Mouse (Mus musculus) neural tube, embryonic 14.5 days (tissue): ENCODE data around the gene P2ry6. TPM values are rescaled to one million over a fixed set of nuclear protein-coding genes. Genes with fewer than 3 reads are reported as not detected.

ENCODE experiments used
- ATAC-seq: fragments of 200-750 bp; cut with Nextera tagmentation; 2 replicates; pipeline ENCODE4 v1.8.0; 2017; ENCODE audit warnings: low read depth, mild to moderate bottlenecking, moderate TSS enrichment, moderate library complexity
- H3K27ac ChIP-seq: fragments of 300-500 bp; sonication (generic); 2 replicates; pipeline ENCODE4 v1.5.1; 2014; ENCODE audit warnings: low read depth, mild to moderate bottlenecking, control low read depth, low read length, moderate library complexity, mixed read lengths
- H3K27me3 ChIP-seq: fragments of 300-500 bp; sonication (generic); 2 replicates; pipeline ENCODE4 v1.6.1; 2014; ENCODE audit warnings: low read length; ENCODE audit not compliant: control insufficient read depth, insufficient read depth
- H3K36me3 ChIP-seq: fragments of 300-500 bp; sonication (generic); 2 replicates; pipeline ENCODE4 v1.6.1; 2014; ENCODE audit warnings: low read length, mixed read lengths; ENCODE audit not compliant: control insufficient read depth, insufficient read depth
- H3K4me1 ChIP-seq: fragments of 300-500 bp; sonication (generic); 2 replicates; pipeline ENCODE4 v1.6.1; 2014; ENCODE audit warnings: low read length; ENCODE audit not compliant: control insufficient read depth, insufficient read depth
- H3K4me2 ChIP-seq: fragments of 300-500 bp; sonication (generic); 2 replicates; pipeline ENCODE4 v1.6.1; 2014; ENCODE audit warnings: mild to moderate bottlenecking, low read depth, low read length, control low read depth
- H3K4me3 ChIP-seq: fragments of 300-500 bp; sonication (generic); 2 replicates; pipeline ENCODE4 v1.5.1; 2014; ENCODE audit warnings: low read depth, low read length, control low read depth, mixed read lengths
- H3K9ac ChIP-seq: fragments of 300-500 bp; sonication (generic); replicated peaks from 2 replicates; pipeline ENCODE4 v1.6.1; 2014; ENCODE audit warnings: low read depth, mild to moderate bottlenecking, control low read depth, low read length, mixed read lengths
- H3K9me3 ChIP-seq: fragments of 300-500 bp; sonication (generic); 2 replicates; pipeline ENCODE4 v1.6.1; 2016; ENCODE audit warnings: low read length; ENCODE audit not compliant: control insufficient read depth
- WGBS: fragments of 180-500 bp; shearing (Covaris S2); extraction: QIAGEN DNeasy Blood & Tissue Kit; methylation state at CpG from one replicate; pipeline ENCODE4 v1.1.7; 2014; 5-methylcytosine and 5-hydroxymethylcytosine counted together
- polyA plus RNA-seq: library from polyadenylated mRNA; unstranded; fragments of >200 nt; fragmentation: Nextera tagmentation; extraction: Ambion mirVana; gene quantifications from 2 replicates; pipeline ENCODE4 v1.2.1, GENCODE M21; 2014

The P2ry6 gene
- polyA plus RNA-seq, 1 experiment from 2014 or later, result 1.6 TPM

DNA sequence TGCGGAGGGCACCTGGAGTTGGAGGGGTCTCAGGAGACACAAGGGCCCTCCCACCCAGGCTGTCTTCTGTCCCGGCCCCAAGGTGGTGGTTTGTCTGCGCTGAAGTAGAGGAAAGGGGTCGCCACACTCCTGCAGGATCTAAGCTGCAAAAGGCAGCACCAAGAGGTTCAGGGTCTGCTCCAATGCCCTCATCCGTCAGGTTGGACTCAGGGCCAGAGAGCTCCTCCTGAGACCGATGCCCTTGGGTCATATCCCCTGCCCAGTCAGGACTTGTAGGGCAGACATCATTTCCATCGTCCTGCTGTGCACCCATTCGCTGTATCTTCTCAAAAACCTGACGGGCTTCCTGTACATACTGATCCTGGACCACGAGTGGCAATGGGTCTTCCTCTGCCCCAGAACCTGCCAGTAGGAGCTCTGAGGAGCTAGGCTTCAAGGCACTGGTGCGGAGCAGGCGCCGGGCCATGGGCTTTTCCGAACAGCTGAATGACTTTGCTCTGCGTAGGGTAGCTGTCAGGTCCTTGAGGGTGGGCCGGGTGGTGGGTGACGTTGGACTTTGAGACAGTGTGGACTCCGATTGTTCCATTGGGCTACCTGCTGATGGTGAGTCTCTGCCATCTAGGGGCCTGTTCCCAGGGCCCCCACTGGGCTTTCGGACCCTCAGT is 44.7 kb downstream of the P2ry6 start:
- Histone ChIP-seq H3K4me3 (no peak overlapping the region; the same call in 1 of the 2 replicates), H3K27ac (no peak overlapping the region), H3K4me1 (peaks cover 22% of the 10 kb centered on the region), H3K9me3 (no peaks in the 10 kb centered on the region), H3K4me2 (peak overlapping the region; percentile 69), H3K36me3 (no peaks in the 10 kb centered on the region), H3K9ac (0 out of 2 replicates have a peak overlapping the region, but pooled peaks have one; percentile 7), H3K27me3 (peaks cover 14% of the 10 kb centered on the region)
- WGBS, result 81% methylated on average over 19 of the region's 19 CpGs
- no peak for ATAC-seq

DNA sequence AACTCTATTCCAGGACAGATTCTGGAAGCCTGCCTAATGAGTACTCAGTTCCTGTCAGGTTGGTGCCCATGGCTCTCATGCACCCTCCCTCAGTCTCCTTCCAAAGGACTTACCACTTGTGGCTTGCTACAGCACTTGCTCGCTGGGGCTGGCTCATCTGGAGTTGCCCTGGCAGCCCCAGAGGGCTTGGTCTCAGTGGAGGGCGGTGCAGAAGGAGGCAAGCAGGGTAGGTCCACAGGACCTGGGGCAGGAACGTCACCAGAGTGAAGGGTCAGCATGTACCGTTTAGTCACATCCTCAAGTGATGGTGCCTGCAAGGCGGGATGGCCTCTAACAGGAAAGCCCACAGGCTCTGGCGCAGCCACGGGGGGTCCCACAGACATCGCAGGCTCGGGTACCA is 46.0 kb downstream of the P2ry6 start:
- no peak overlapping the region for H3K27ac ChIP-seq
- peak overlapping the region; percentile 13; the same call in 1 of the 2 replicates for H3K4me3 ChIP-seq
- no peaks in the 10 kb centered on the region for H3K9me3 ChIP-seq
- no peak for ATAC-seq
- H3K4me2 ChIP-seq, result peak overlapping the region; percentile 69
- peaks cover 14% of the 10 kb centered on the region for H3K27me3 ChIP-seq
- 0 out of 2 replicates have a peak overlapping the region, but pooled peaks have one; percentile 7 for H3K9ac ChIP-seq
- H3K4me1 ChIP-seq, result peaks cover 22% of the 10 kb centered on the region
- H3K36me3 ChIP-seq, result no peaks in the 10 kb centered on the region
- 63% methylated on average over 9 of the region's 9 CpGs for WGBS

DNA sequence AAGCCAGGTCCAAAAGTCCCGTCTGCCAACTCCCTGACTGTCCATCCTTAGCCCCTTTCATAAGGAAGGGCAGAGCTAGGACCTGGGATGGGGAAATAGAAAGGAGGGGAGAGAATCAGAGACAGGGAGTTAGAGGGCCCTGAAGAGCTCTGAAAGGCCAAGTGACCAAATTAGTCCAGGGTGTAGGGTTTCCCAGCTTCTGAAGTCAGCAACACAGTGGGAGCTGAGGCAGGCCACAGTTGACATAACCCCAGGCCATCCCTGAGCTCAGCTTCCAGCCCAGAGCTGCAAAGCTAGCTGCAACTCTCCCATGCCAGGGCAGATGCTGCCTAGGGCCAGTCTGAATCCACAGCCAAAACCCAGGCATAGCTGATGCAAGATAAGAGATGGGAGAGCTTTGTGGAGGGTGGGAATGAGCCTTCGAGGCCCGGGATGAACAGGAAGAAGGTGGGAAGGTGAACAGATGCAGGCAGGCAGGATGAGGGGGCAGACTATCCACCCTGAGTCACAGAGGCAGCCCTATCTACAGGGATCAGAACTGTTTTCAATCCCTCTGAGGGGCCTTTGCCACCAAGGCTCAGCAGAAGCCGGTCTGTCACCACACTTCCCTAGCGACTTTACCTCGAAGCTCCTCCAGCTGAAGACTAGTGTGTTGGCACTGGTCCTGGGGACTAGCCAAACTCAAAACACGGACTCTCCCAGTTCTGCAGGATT is 47.0 kb downstream of the P2ry6 start:
- no peak overlapping the region for H3K9ac ChIP-seq
- H3K36me3 ChIP-seq, result no peaks in the 10 kb centered on the region
- no peak overlapping the region for H3K27ac ChIP-seq
- 43% methylated on average over 7 of the region's 7 CpGs for WGBS
- ATAC-seq, result no peak
- H3K4me3 ChIP-seq, result peak overlapping the region; percentile 1; the same call in 1 of the 2 replicates
- H3K9me3 ChIP-seq, result no peaks in the 10 kb centered on the region
- peaks cover 13% of the 10 kb centered on the region for H3K27me3 ChIP-seq
- H3K4me2 ChIP-seq, result peak overlapping the region; percentile 69
- H3K4me1 ChIP-seq, result peaks cover 22% of the 10 kb centered on the region

GRCm38 (mm10) chr7:100926311-100926923 is 48.0 kb downstream of the P2ry6 start:
- peaks cover 13% of the 10 kb centered on the region for H3K4me1 ChIP-seq
- peak overlapping the region; percentile 69 for H3K4me2 ChIP-seq
- H3K27ac ChIP-seq, result no peak overlapping the region
- no peaks in the 10 kb centered on the region for H3K36me3 ChIP-seq
- ATAC-seq, result no peak
- H3K27me3 ChIP-seq, result peaks cover 4% of the 10 kb centered on the region; the same call in 1 of the 2 replicates
- no peak overlapping the region for H3K9ac ChIP-seq
- H3K4me3 ChIP-seq, result peak overlapping the region; percentile 1; the same call in 1 of the 2 replicates
- 31% methylated on average over 12 of the region's 12 CpGs for WGBS
- H3K9me3 ChIP-seq, result no peaks in the 10 kb centered on the region

GRCm38 (mm10) chr7:100924674-100925445 is 49.6 kb downstream of the P2ry6 start:
- no peaks in the 10 kb centered on the region for H3K9me3 ChIP-seq
- H3K27ac ChIP-seq, result no peak overlapping the region
- no peaks in the 10 kb centered on the region for H3K27me3 ChIP-seq
- H3K36me3 ChIP-seq, result no peaks in the 10 kb centered on the region
- no peak overlapping the region for H3K4me3 ChIP-seq
- peaks cover 11% of the 10 kb centered on the region for H3K4me1 ChIP-seq
- no peak for ATAC-seq
- no peak overlapping the region for H3K4me2 ChIP-seq
- no peak overlapping the region for H3K9ac ChIP-seq
- WGBS, result 36% methylated on average over 10 of the region's 10 CpGs

GRCm38 (mm10) chr7:100924200-100924599 is 50.2 kb downstream of the P2ry6 start:
- WGBS, result 88% methylated on average over 5 of the region's 5 CpGs
- peaks cover 17% of the 10 kb centered on the region for H3K4me1 ChIP-seq
- no peak overlapping the region for H3K4me2 ChIP-seq
- H3K27ac ChIP-seq, result no peak overlapping the region
- no peaks in the 10 kb centered on the region for H3K27me3 ChIP-seq
- ATAC-seq, result no peak
- no peak overlapping the region for H3K9ac ChIP-seq
- no peak overlapping the region for H3K4me3 ChIP-seq
- H3K36me3 ChIP-seq, result no peaks in the 10 kb centered on the region
- H3K9me3 ChIP-seq, result no peaks in the 10 kb centered on the region

DNA sequence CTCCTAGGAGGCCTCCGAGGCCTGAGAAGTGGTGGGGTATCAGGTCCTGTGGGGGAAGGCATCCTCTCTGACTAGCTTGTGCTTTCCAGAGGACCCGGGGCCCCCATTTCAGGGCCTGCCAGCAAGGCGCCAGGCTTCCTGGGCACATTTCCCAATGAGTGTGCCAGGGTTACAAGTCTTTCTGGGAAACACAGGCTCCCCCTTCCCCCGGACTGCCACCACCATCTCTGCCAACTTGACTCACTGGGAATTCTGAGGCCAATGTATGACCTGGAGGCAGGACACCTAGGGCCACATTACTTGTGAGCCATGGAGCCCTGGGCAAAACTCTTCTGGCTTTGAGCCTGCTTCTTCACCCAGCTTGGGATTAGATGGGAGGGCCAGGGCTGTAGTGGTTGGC is 51.5 kb downstream of the P2ry6 start:
- peaks cover 13% of the 10 kb centered on the region for H3K4me1 ChIP-seq
- no peaks in the 10 kb centered on the region for H3K36me3 ChIP-seq
- ATAC-seq, result no peak
- no peak overlapping the region for H3K9ac ChIP-seq
- H3K27ac ChIP-seq, result no peak overlapping the region
- no peaks in the 10 kb centered on the region for H3K9me3 ChIP-seq
- no peak overlapping the region for H3K4me3 ChIP-seq
- H3K27me3 ChIP-seq, result no peaks in the 10 kb centered on the region
- no peak overlapping the region for H3K4me2 ChIP-seq
- WGBS, result 83% methylated on average over 4 of the region's 4 CpGs

DNA sequence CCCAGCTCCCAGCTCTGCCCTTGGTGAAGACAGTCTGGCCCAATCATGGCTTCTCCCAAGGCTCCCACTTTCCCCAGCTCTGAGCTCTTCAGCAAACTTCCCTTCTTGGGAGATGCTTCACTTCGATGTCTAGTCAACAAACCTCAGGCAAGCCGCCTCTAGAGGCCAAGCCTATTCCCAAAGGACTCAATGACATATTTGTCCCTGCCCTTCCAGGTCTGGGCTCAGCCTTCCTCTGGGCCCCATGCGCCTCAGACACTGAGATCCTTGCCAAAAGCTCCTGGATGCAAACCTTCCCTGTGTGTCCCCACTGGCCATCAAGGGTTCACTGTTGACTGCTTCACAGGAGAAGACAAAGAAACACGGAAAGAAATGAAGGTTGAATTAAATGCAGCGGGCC is 53.2 kb downstream of the P2ry6 start:
- Histone ChIP-seq H3K27me3 (no peaks in the 10 kb centered on the region), H3K36me3 (no peaks in the 10 kb centered on the region), H3K4me1 (peaks cover 8% of the 10 kb centered on the region), H3K9me3 (no peaks in the 10 kb centered on the region), H3K27ac (no peak overlapping the region), H3K4me3 (no peak overlapping the region), H3K4me2 (no peak overlapping the region), H3K9ac (no peak overlapping the region)
- 93% methylated on average over 5 of the region's 5 CpGs for WGBS
- ATAC-seq, result no peak
